Mouse (Mus musculus) MEL (cell line): Measurements from ENCODE around the gene Acvr1b.

Source experiments
- BHLHE40 ChIP-seq: IDR thresholded peaks from 2 replicates; pipeline ENCODE4 v1.6.1; 2012; ENCODE audit warnings: low read depth, mild to moderate bottlenecking, inconsistent platforms, low read length, improper control_type of control experiment, borderline replicate concordance
- CHD2 ChIP-seq: IDR thresholded peaks from 2 replicates; pipeline ENCODE4 v1.6.1; 2011; ENCODE audit warnings: low read length, improper control_type of control experiment
- E2F4 ChIP-seq: IDR thresholded peaks from 2 replicates; pipeline ENCODE4 v1.6.1; 2011; ENCODE audit warnings: low read depth, low read length, improper control_type of control experiment, borderline replicate concordance
- GATA1 ChIP-seq: IDR thresholded peaks from 2 replicates; pipeline ENCODE4 v1.6.1; 2011; ENCODE audit warnings: low read depth, low read length, improper control_type of control experiment
- NRF1 ChIP-seq: IDR thresholded peaks from 2 replicates; pipeline ENCODE4 v1.6.1; 2014; ENCODE audit warnings: low read depth, mild to moderate bottlenecking, inconsistent platforms, low read length, improper control_type of control experiment, moderate library complexity; ENCODE audit not compliant: poor library complexity, insufficient read depth, severe bottlenecking
- POLR2A ChIP-seq, 2 experiments: IDR thresholded peaks; 2 replicates each; pipeline ENCODE4 v1.6.1; 2011 to 2012; ENCODE audit warnings: low read length in 2 of 2, mild to moderate bottlenecking in 2 of 2, control low read depth in 1 of 2, improper control_type of control experiment in 1 of 2, low read depth in 1 of 2, moderate library complexity in 1 of 2; ENCODE audit not compliant: control insufficient read depth in 1 of 2, insufficient read depth in 1 of 2, poor library complexity in 1 of 2
- USF2 ChIP-seq, 2 experiments: IDR thresholded peaks; 2 replicates each; pipeline ENCODE4 v1.6.1; 2011 to 2012; ENCODE audit warnings: improper control_type of control experiment in 2 of 2, low read length in 2 of 2, borderline replicate concordance in 1 of 2, inconsistent platforms in 1 of 2, low read depth in 1 of 2, mild to moderate bottlenecking in 1 of 2; ENCODE audit not compliant: insufficient read depth in 1 of 2
- ZNF384 ChIP-seq: IDR thresholded peaks from 2 replicates; pipeline ENCODE4 v1.6.1; 2012; ENCODE audit warnings: low read depth, mild to moderate bottlenecking, inconsistent platforms, low read length, improper control_type of control experiment

GRCm38 (mm10) chr15:101262502-101262901 lies 88.6 kb downstream of the Acvr1b start:
- no peak for TF ChIP-seq USF2 (IDR thresholded peaks at IDR 0.05; ENCODE audit: borderline replicate concordance in 1 of 2, insufficient read depth in 1 of 2, low read depth in 1 of 2, low read length in 2 of 2)
- no peak for TF ChIP-seq GATA1
- TF ChIP-seq CHD2 = no peak
- TF ChIP-seq POLR2A (IDR thresholded peaks at IDR 0.05; ENCODE audit: control insufficient read depth in 1 of 2, insufficient read depth in 1 of 2, low read depth in 1 of 2, low read length in 2 of 2, poor library complexity in 1 of 2) = no peak
- TF ChIP-seq BHLHE40 = no peak
- TF ChIP-seq E2F4 = no peak
- TF ChIP-seq NRF1 = no peak
- TF ChIP-seq ZNF384 = no peak
